Mouse (Mus musculus): ENCODE measurements around the gene Pcnx.

DNA sequence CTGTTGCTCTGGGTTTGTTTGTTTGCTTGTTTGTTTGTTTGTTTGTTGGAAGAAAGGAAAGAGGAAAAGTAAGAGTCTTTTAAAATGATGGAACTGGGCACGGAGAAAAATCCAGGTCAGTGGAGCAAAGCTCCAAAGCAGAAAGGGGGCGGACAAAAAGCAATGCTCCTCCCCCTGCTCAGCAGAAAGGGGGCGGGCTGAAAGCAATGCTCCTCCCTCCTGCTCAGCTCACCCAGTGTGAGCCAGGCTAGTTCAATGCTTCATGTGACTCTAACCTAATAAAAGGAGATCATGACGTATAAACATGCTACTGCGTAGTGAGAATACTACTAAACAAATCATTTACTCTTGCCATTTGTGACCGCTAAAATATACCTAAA is 42.7 kb upstream of the Pcnx start:
- TF ChIP-seq ZNF384 (IDR thresholded peaks at IDR 0.05; ENCODE audit: low read depth, low read length) (no peak), HCFC1 (IDR thresholded peaks at IDR 0.05; ENCODE audit: borderline replicate concordance, insufficient read depth, low read length) (no peak), CHD2 (IDR thresholded peaks at IDR 0.05; ENCODE audit: low read depth, low read length) (no peak)
